Mouse (Mus musculus) liver, embryonic 15.5 days (tissue): ENCODE measurements around the gene Rrp12. TPM values are rescaled to one million over a fixed set of nuclear protein-coding genes. Genes with fewer than 3 reads are reported as not detected.
"Not testable (repeated sequence)": the region's sequence is repeated elsewhere in the genome, so short reads cannot be mapped to it uniquely, and the experiment has no call there.

Experiments used
- ATAC-seq: fragments of 200-750 bp; cut with Nextera tagmentation; 2 replicates; pipeline ENCODE4 v1.8.0; 2017; ENCODE audit warnings: moderate number of reproducible peaks, mild to moderate bottlenecking, moderate library complexity; ENCODE audit not compliant: insufficient read depth
- H3K27ac ChIP-seq: fragments of 300-500 bp; sonication (generic); replicated peaks from 2 replicates; pipeline ENCODE4 v1.5.1; 2015; ENCODE audit warnings: mild to moderate bottlenecking, inconsistent platforms
- H3K27me3 ChIP-seq: fragments of 300-500 bp; sonication (generic); 2 replicates; pipeline ENCODE4 v1.6.1; 2015; ENCODE audit warnings: mild to moderate bottlenecking, inconsistent platforms
- H3K36me3 ChIP-seq: fragments of 300-500 bp; sonication (generic); replicated peaks from 2 replicates; pipeline ENCODE4 v1.6.1; 2015; ENCODE audit warnings: moderate library complexity, mild to moderate bottlenecking, inconsistent platforms
- H3K4me1 ChIP-seq: fragments of 300-500 bp; sonication (generic); replicated peaks from 2 replicates; pipeline ENCODE4 v1.6.1; 2015; ENCODE audit warnings: inconsistent platforms
- H3K4me2 ChIP-seq: fragments of 300-500 bp; sonication (generic); 2 replicates; pipeline ENCODE4 v1.6.1; 2015; ENCODE audit warnings: moderate library complexity, mild to moderate bottlenecking, inconsistent platforms
- H3K4me3 ChIP-seq: fragments of 300-500 bp; sonication (generic); replicated peaks from 2 replicates; pipeline ENCODE4 v1.5.1; 2015; ENCODE audit warnings: mild to moderate bottlenecking, inconsistent platforms
- H3K9ac ChIP-seq: fragments of 300-500 bp; sonication (generic); 2 replicates; pipeline ENCODE4 v1.6.1; 2015; ENCODE audit warnings: moderate library complexity, mild to moderate bottlenecking, inconsistent platforms
- H3K9me3 ChIP-seq: fragments of 300-500 bp; sonication (generic); replicated peaks from 2 replicates; pipeline ENCODE4 v1.6.1; 2016; ENCODE audit warnings: inconsistent platforms
- WGBS: fragments of 180-500 bp; shearing (Covaris S2); methylation state at CpG from one replicate; pipeline ENCODE4 v1.1.7; 2015; ENCODE audit warnings: mixed read lengths; ENCODE audit not compliant: insufficient replicate concordance; 5-methylcytosine and 5-hydroxymethylcytosine counted together
- polyA plus RNA-seq: library from polyadenylated mRNA; unstranded; fragments of >200 nt; fragmentation: Nextera tagmentation; extraction: Ambion mirVana; gene quantifications from 2 replicates; pipeline ENCODE4 v1.2.1, GENCODE M21; 2015

Rrp12 gene
- polyA plus RNA-seq, 1 experiment from 2014 or later, result 8.5 TPM

GRCm38 (mm10) chr19:41872285-41872684 lies 23.7 kb downstream of the Rrp12 start:
- H3K4me3 ChIP-seq, result no peak overlapping the region

DNA sequence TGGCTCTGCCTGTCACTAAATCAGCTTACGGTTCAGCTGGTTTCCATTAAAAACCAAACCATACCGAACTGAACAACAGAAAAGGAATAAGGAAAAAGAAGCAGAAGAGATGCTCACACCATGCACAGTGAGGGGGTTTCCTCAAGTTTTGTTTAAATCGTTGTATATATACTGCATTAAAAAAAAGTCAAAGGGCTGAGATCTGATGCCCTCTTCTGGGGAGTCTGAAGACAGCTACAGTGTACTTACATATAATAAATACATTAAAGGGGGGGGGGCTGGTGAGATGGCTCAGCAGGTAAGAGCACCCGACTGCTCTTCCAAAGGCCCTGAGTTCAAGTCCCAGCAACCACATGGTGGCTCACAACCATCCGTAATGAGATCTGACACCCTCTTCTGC lies 26.0 kb downstream of the Rrp12 start:
- not testable (repeated sequence) for H3K4me3 ChIP-seq, H3K9ac ChIP-seq, H3K4me2 ChIP-seq, H3K27ac ChIP-seq, H3K9me3 ChIP-seq, ATAC-seq, H3K4me1 ChIP-seq, H3K27me3 ChIP-seq
- 75% methylated on average over 5 of the region's 5 CpGs for WGBS
- peaks cover 85% of the 10 kb centered on the region for H3K36me3 ChIP-seq

More at GRCm38 (mm10) chr19:41872285-41872684, 23.7 kb downstream of the Rrp12 start:
- Histone ChIP-seq H3K36me3 (peaks cover 85% of the 10 kb centered on the region), H3K9me3 (no peaks in the 10 kb centered on the region), H3K4me1 (no peaks in the 10 kb centered on the region), H3K9ac (no peak overlapping the region), H3K27ac (no peak overlapping the region), H3K4me2 (no peak overlapping the region), H3K27me3 (no peaks in the 10 kb centered on the region)
- ATAC-seq, result no peak
- WGBS, result 69% methylated on average over 2 of the region's 2 CpGs

GRCm38 (mm10) chr19:41869296-41869695 lies 26.7 kb downstream of the Rrp12 start:
- peaks cover 83% of the 10 kb centered on the region for H3K36me3 ChIP-seq
- no peaks in the 10 kb centered on the region for H3K27me3 ChIP-seq
- H3K9me3 ChIP-seq, result no peaks in the 10 kb centered on the region
- no peak overlapping the region for H3K27ac ChIP-seq
- no peak overlapping the region for H3K9ac ChIP-seq
- no peak overlapping the region for H3K4me3 ChIP-seq
- ATAC-seq, result no peak
- WGBS, result 81% methylated on average over 5 of the region's 5 CpGs
- no peaks in the 10 kb centered on the region for H3K4me1 ChIP-seq
- no peak overlapping the region for H3K4me2 ChIP-seq

DNA sequence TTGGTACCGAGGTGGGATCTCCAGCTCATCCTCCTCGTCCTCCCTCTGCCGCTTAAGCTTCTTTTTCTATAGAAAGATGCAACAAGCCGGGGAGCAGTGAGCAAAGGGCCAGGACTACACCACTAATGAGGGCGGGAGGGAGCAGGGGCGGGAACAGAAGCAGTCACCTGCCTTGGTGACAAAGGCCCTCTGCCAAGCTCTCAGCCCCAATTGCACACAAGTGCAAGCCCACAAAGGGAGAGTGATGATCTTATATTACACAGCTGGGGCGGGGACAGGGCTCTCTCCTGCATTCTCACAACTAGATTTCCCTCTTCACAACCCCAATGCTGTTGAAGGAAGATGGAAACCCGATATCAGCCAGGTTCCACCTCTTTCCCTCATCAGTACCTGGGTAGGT lies 29.3 kb downstream of the Rrp12 start:
- Histone ChIP-seq H3K9ac (no peak overlapping the region), H3K27me3 (no peaks in the 10 kb centered on the region), H3K9me3 (no peaks in the 10 kb centered on the region), H3K36me3 (peaks cover 84% of the 10 kb centered on the region), H3K27ac (no peak overlapping the region), H3K4me2 (no peak overlapping the region), H3K4me1 (no peaks in the 10 kb centered on the region), H3K4me3 (no peak overlapping the region)
- no peak for ATAC-seq
- WGBS, result 76% methylated on average over 8 of the region's 8 CpGs

GRCm38 (mm10) chr19:41857816-41858310 lies 38.1 kb downstream of the Rrp12 start:
- Histone ChIP-seq H3K36me3 (peaks cover 8% of the 10 kb centered on the region; the same call in 1 of the 2 replicates), H3K27me3 (no peaks in the 10 kb centered on the region), H3K9ac (no peak overlapping the region), H3K4me1 (peaks cover 20% of the 10 kb centered on the region), H3K4me3 (no peak overlapping the region), H3K9me3 (no peaks in the 10 kb centered on the region), H3K27ac (no peak overlapping the region), H3K4me2 (no peak overlapping the region)
- no peak for ATAC-seq
- WGBS, result 57% methylated on average over 3 of the region's 3 CpGs

DNA sequence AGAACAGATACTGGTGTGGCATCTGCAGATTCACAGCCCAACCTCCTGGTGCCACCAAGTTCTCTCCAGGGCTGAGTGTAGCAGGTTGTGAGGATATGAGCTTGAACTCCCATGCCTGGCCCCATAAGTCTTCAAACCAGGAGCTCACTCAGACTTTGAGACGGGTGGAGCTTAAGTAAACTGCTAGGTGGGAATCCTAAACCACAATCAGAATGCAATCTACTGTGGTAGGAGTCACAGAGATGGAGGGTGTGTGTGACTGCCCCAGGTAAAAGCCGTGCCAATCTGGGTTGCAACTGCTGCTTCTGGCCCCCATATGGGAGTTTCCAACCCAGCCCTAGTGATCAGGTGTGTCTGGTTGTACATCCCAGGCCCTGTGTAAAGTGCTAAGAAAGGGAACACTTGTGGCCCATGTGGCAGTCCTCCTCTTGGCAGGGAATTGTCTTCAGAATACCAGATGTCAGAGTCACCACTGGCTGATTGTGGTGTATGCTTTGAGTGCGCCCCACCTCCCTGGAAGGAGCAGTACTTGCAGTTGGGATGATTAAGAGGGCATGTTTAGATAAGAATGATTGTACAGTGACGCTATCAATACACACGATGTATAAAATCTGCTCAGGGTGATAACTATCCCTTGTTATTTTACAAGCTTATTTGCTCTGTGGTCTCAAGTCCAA lies 38.7 kb downstream of the Rrp12 start:
- no peaks in the 10 kb centered on the region for H3K9me3 ChIP-seq
- 0 out of 2 replicates have a peak, but pooled peaks cover 4% of the 10 kb centered on the region for H3K36me3 ChIP-seq
- peak; percentile 51 for ATAC-seq
- H3K4me1 ChIP-seq, result peaks cover 23% of the 10 kb centered on the region
- H3K9ac ChIP-seq, result no peak overlapping the region
- WGBS, result 35% methylated on average over 5 of the region's 5 CpGs
- no peak overlapping the region for H3K4me3 ChIP-seq
- no peak overlapping the region for H3K4me2 ChIP-seq
- 0 out of 2 replicates have a peak overlapping the region, but pooled peaks have one; percentile 12 for H3K27ac ChIP-seq
- H3K27me3 ChIP-seq, result no peaks in the 10 kb centered on the region

GRCm38 (mm10) chr19:41852423-41852822 lies 43.5 kb downstream of the Rrp12 start:
- Histone ChIP-seq H3K36me3 (no peaks in the 10 kb centered on the region), H3K9me3 (no peaks in the 10 kb centered on the region), H3K9ac (no peak overlapping the region), H3K4me2 (no peak overlapping the region), H3K27ac (no peak overlapping the region), H3K4me1 (peaks cover 37% of the 10 kb centered on the region), H3K27me3 (no peaks in the 10 kb centered on the region), H3K4me3 (no peak overlapping the region)
- 25% methylated on average over 4 of the region's 4 CpGs for WGBS
- no peak for ATAC-seq

- no peaks in the 10 kb centered on the region for H3K9me3 ChIP-seq
- no peak overlapping the region for H3K9ac ChIP-seq
- no peak for ATAC-seq
- H3K4me3 ChIP-seq, result no peak overlapping the region
- no peak overlapping the region; the same call in 1 of the 2 replicates for H3K27ac ChIP-seq
- 39% methylated on average over 14 of the region's 14 CpGs for WGBS
- H3K4me1 ChIP-seq, result peaks cover 40% of the 10 kb centered on the region
- H3K36me3 ChIP-seq, result no peaks in the 10 kb centered on the region
- H3K27me3 ChIP-seq, result no peaks in the 10 kb centered on the region
- H3K4me2 ChIP-seq, result no peak overlapping the region
Observed at GRCm38 (mm10) chr19:41850719-41851543, 45.0 kb downstream of the Rrp12 start.

DNA sequence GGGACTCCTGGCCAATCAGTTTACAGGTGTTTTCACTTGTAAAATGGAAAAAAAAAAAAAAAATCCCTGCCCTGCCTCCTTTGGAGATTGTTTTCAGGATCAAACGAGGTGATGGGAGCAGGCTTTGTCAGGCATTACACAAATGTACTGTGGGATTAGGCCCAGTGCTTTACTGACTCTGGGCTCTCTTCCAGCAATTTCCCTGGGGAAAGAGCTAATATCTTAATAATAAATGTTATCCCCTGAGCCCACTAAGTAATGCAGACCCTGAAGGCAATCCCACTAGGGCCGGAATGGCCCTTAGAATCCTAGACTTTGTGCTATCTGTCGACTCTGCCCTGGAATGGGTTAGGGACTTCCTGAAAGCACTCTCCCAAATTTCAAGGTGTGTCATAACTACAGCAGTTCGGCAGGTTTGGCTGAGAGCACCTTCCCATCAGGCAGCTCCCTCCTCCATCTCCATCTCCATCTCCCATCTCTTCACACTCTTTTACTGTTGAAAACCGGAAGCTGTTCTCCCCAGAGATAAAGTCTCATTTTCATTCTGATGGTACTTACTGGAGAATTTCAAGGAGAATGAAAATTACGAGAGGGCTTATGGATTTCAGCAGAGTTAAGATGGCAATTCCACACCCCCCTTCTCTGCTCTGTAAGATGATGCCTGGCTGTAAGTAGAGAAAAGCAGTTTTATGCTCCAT lies 45.8 kb downstream of the Rrp12 start:
- Histone ChIP-seq H3K4me3 (no peak overlapping the region), H3K9me3 (no peaks in the 10 kb centered on the region), H3K27me3 (no peaks in the 10 kb centered on the region), H3K9ac (no peak overlapping the region), H3K27ac (no peak overlapping the region), H3K36me3 (no peaks in the 10 kb centered on the region), H3K4me2 (no peak overlapping the region), H3K4me1 (peaks cover 46% of the 10 kb centered on the region)
- ATAC-seq, result no peak
- 53% methylated on average over 6 of the region's 6 CpGs for WGBS

- ATAC-seq, result peak; percentile 91
Observed at GRCm38 (mm10) chr19:41847992-41848851, 47.8 kb downstream of the Rrp12 start, which contains the start of gene Frat2. Frat2 (minus strand) TSS chr19:41848132.

More at GRCm38 (mm10) chr19:41847992-41848851, 47.8 kb downstream of the Rrp12 start, which contains the start of gene Frat2:
- Histone ChIP-seq H3K27me3 (no peaks in the 10 kb centered on the region), H3K27ac (peak within 1 kb of the TSS; percentile 91), H3K4me3 (peak within 1 kb of the TSS; percentile 90), H3K36me3 (no peaks in the 10 kb centered on the region), H3K9me3 (no peaks in the 10 kb centered on the region), H3K4me2 (peak within 1 kb of the TSS; percentile 98), H3K9ac (peak within 1 kb of the TSS; percentile 78), H3K4me1 (peaks cover 57% of the 10 kb centered on the region)
- WGBS, result under 1% methylated on average over 72 of the region's 72 CpGs
